Mouse (Mus musculus): ENCODE measurements around the gene 1700080E11Rik. TPM values are rescaled to one million over a fixed set of nuclear protein-coding genes. Genes with fewer than 3 reads are reported as not detected.
"Not testable (repeated sequence)": the region's sequence is repeated elsewhere in the genome, so short reads cannot be mapped to it uniquely, and the experiment has no call there.

Gene 1700080E11Rik
- total and polyA plus RNA-seq, 3 experiments = not detected

DNA sequence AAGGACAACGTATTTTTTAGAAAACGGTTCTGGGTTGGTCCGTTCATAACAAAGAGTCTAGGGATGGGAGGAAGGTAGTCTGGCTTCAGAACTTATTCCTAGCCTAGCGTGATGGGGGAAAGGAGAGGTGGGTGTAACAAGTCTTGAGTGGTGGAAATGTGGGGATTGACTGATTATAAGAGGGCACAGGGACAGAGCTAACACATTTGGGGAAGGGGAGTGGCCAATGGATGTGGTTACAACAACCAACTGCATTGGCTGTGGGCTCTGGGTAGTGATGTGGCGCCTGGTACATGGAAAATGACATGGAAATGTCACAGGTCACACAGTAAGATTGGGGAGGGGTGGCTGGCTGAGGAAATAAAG is 12.9 kb downstream of the 1700080E11Rik start:
- Histone ChIP-seq H3K4me1 (ENCODE audit: control insufficient read depth, insufficient read depth, low read length) (peaks cover 4% of the 10 kb centered on the region), H3K27me3 (ENCODE audit: control insufficient read depth, insufficient read depth, low read length) (no peaks in the 10 kb centered on the region), H3K9ac (ENCODE audit: low read depth, low read length) (peak overlapping the region; percentile 14; the same call in 1 of the 2 replicates)

DNA sequence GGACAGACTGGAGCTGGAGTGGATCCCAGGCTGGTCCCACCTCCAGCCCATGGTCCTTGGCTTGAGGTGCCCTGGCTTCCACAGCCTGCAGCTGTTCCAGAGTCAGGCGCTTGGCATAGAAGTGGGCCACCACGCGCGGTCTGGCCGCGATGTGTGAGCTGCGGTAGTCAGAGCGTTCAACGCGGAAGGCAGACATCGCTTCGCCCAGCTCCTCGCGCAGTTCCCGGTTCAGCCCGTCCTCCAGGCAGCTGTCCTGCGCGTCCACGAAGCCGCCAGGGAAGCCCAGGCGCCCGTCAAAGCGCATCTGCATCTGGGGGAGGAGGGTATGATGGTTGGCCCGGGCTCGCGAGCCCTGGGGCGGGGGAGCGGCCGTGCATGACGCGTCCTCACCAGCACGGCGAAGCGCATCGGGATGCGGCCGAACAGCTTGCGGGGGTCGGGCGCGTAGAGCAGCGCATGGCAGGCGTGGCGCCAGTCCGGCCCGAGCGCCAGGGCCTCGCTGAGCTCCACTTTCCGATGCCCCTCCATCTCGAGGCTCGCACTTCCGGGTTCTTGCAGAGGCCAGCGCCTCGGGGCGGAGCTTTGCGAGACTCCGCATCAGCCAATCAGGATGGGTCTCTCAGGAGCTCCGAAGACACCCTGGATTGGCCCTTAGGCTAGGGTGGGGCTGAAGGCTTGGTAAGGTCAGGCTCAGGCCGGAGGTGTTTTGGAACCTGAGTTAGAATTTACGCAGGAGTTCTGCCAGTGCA is 13.5 kb downstream of the 1700080E11Rik start, which contains the start of gene Nudt16:
Gene Nudt16, minus strand, starts transcription at position 572 of the 749 bp plus-strand sequence.
- Histone ChIP-seq H3K79me2 (replicated peaks; ENCODE audit: control insufficient read depth, insufficient read depth, low read length) (no peaks in the 10 kb centered on the region), H3K36me3 (ENCODE audit: control insufficient read depth, insufficient read depth, low read length) (no peaks in the 10 kb centered on the region), H3K27ac (peak within 1 kb of the TSS; percentile 83), H3K4me3 (peak within 1 kb of the TSS; percentile 81), H3K9ac (ENCODE audit: low read depth, low read length) (peak within 1 kb of the TSS; percentile 72), H3K4me1 (ENCODE audit: control insufficient read depth, insufficient read depth, low read length) (peaks cover 4% of the 10 kb centered on the region), H3K27me3 (ENCODE audit: control insufficient read depth, insufficient read depth, low read length) (no peaks in the 10 kb centered on the region)
- intact Hi-C loops (cut with DNase I) = loop anchor here (5.0 to 10.0 kb wide), 3 partner anchors 79 to 363 kb away; partner anchors contain the start of genes Aste1, Mrpl3 and Nek11
- under 1% methylated on average over 60 of the region's 60 CpGs for WGBS
- TF ChIP-seq EP300 (IDR thresholded peaks at IDR 0.05; ENCODE audit: insufficient read depth, low read depth, low read length) (0 out of 2 replicates have a peak, but pooled peaks have one; percentile 19), POLR2A (IDR thresholded peaks at IDR 0.05; ENCODE audit: insufficient read depth, low read depth, low read length) (peak; percentile 71), CTCF (IDR thresholded peaks at IDR 0.05) (no peak)
- peak; percentile 91 to 95 for DNase-seq

More for the DNA sequence above, 12.9 kb downstream of the 1700080E11Rik start:
- WGBS = 25% methylated on average over 5 of the region's 5 CpGs
- H3K4me3 ChIP-seq = peak overlapping the region; percentile 81
- no peaks in the 10 kb centered on the region for H3K79me2 ChIP-seq (replicated peaks; ENCODE audit: control insufficient read depth, insufficient read depth, low read length)
- intact Hi-C loops (cut with DNase I) = loop anchor here (5.0 to 10.0 kb wide), 3 partner anchors 80 to 363 kb away; partner anchors contain the start of genes Aste1, Mrpl3 and Nek11
- peak overlapping the region; percentile 83 for H3K27ac ChIP-seq
- no peaks in the 10 kb centered on the region for H3K36me3 ChIP-seq (ENCODE audit: control insufficient read depth, insufficient read depth, low read length)
- TF ChIP-seq EP300 (IDR thresholded peaks at IDR 0.05; ENCODE audit: insufficient read depth, low read depth, low read length) = no peak
- no peak for TF ChIP-seq CTCF (IDR thresholded peaks at IDR 0.05)
- TF ChIP-seq POLR2A (IDR thresholded peaks at IDR 0.05; ENCODE audit: insufficient read depth, low read depth, low read length) = no peak
- DNase-seq = no peak

DNA sequence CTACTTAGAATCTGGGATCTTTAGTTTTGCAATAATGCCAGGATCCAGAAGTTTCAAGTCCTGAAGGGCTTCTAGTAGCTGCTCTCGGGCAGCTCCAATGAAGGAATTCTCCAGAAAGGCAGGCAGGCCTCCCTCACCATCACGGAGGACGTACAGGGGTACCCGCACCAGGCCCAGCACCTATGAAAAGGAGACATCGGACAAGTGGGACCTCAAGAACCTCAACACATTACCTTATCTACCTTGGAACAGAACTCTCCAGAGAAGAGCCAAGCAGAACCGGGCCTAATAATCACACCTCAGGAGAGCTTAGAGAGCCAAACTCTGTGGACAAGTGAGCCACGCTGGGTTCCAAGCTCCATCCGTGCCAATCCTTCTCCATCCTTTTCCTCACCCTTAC is 14.6 kb downstream of the 1700080E11Rik start:
- DNase-seq = no peak
- H3K4me3 ChIP-seq = no peak overlapping the region
- H3K27ac ChIP-seq = no peak overlapping the region
- intact Hi-C loops (cut with DNase I) = loop anchor here (5.0 to 10.0 kb wide), 3 partner anchors 78 to 364 kb away; partner anchors contain the start of genes Aste1, Mrpl3 and Nek11
- H3K36me3 ChIP-seq (ENCODE audit: control insufficient read depth, insufficient read depth, low read length) = no peaks in the 10 kb centered on the region
- 97% methylated on average over 8 of the region's 8 CpGs for WGBS
- no peak overlapping the region for H3K9ac ChIP-seq (ENCODE audit: low read depth, low read length)
- H3K4me1 ChIP-seq (ENCODE audit: control insufficient read depth, insufficient read depth, low read length) = peaks cover 4% of the 10 kb centered on the region
- H3K27me3 ChIP-seq (ENCODE audit: control insufficient read depth, insufficient read depth, low read length) = no peaks in the 10 kb centered on the region
- H3K79me2 ChIP-seq (replicated peaks; ENCODE audit: control insufficient read depth, insufficient read depth, low read length) = no peaks in the 10 kb centered on the region
- TF ChIP-seq EP300 (IDR thresholded peaks at IDR 0.05; ENCODE audit: insufficient read depth, low read depth, low read length) = no peak
- TF ChIP-seq CTCF (IDR thresholded peaks at IDR 0.05) = no peak
- no peak for TF ChIP-seq POLR2A (IDR thresholded peaks at IDR 0.05; ENCODE audit: insufficient read depth, low read depth, low read length)

DNA sequence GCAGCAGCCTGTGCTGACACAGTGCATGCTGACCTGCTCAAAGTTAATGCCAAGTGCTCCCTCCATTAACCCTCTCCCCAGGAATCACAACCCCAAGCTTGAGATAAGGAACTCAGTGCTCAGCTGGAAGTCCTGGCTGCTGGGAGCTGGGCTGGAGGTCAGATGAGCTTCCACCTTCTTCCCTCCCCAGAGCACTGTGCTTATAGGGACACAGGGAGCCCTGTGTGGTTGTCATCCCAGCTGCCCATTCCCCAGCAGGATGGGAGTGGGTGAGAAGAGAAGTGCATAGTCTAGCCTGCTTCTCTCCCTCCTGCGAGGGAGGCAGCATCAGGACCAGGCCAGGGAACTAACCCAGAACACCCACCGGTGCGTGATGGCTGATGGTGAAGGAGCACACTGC is 19.7 kb downstream of the 1700080E11Rik start:
- WGBS = 45% methylated on average over 3 of the region's 3 CpGs
- H3K27me3 ChIP-seq (ENCODE audit: control insufficient read depth, insufficient read depth, low read length) = not testable (repeated sequence)
- intact Hi-C loops (cut with DNase I) = loop anchor here (5.0 kb wide), 1 partner anchor 48 kb away; no protein-coding TSS in a partner anchor

DNA sequence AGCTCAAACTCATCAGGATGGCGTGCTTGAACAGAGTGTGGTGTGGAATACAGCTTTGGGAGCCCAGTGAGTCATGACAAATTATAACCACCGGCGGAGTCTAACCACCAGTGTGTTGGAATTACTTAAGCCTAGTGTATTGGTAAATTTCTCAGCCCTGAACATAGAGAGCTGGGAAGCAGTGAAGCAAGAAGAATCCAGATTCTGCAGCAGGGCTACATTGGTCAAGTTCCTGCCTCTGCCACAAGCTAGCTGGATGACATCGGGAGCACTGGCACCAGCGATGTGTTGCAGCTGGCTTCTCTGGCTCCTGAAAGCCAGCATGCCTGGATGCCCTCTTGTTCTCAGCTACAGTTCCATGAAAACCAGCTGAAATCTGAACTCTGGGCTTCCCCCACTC is 41.0 kb downstream of the 1700080E11Rik start:
- no peak for TF ChIP-seq EP300 (IDR thresholded peaks at IDR 0.05; ENCODE audit: insufficient read depth, low read depth, low read length)
- TF ChIP-seq POLR2A (IDR thresholded peaks at IDR 0.05; ENCODE audit: insufficient read depth, low read depth, low read length) = no peak
- no peak for TF ChIP-seq CTCF (IDR thresholded peaks at IDR 0.05)
- H3K4me3 ChIP-seq = no peak overlapping the region
- no peaks in the 10 kb centered on the region for H3K27me3 ChIP-seq (ENCODE audit: control insufficient read depth, insufficient read depth, low read length)
- no peaks in the 10 kb centered on the region for H3K79me2 ChIP-seq (replicated peaks; ENCODE audit: control insufficient read depth, insufficient read depth, low read length)
- H3K4me1 ChIP-seq (ENCODE audit: control insufficient read depth, insufficient read depth, low read length) = no peaks in the 10 kb centered on the region
- intact Hi-C loops (cut with DNase I) = no loop called here
- no peak overlapping the region for H3K27ac ChIP-seq
- no peak overlapping the region for H3K9ac ChIP-seq (ENCODE audit: low read depth, low read length)
- no peaks in the 10 kb centered on the region for H3K36me3 ChIP-seq (ENCODE audit: control insufficient read depth, insufficient read depth, low read length)
- DNase-seq = no peak
- 88% methylated on average over 5 of the region's 5 CpGs for WGBS

More for the DNA sequence above, 19.7 kb downstream of the 1700080E11Rik start:
- DNase-seq; H3K36me3 ChIP-seq (ENCODE audit: control insufficient read depth, insufficient read depth, low read length); H3K4me1 ChIP-seq (ENCODE audit: control insufficient read depth, insufficient read depth, low read length); H3K9ac ChIP-seq (ENCODE audit: low read depth, low read length); H3K4me3 ChIP-seq; H3K27ac ChIP-seq; H3K79me2 ChIP-seq (replicated peaks; ENCODE audit: control insufficient read depth, insufficient read depth, low read length): not testable (repeated sequence)

DNA sequence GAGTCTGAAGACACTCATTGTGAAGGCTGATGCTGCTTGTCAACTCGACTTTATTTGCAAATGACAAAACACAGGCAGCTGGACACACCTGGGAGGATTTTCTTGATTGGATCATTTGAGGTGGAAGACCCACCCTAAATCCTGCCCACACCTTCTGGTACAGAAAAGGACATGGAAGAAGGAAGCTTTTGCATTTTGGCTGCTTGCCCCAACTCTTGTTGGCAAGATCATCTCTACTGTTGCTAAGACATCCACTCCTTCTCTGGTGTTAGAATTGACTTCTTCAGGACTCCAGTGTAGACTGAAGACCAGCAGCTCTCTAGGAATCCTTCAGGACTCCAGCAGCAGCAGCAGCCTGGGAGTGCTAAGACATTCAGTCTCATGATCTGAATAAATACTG is 43.0 kb downstream of the 1700080E11Rik start:
- Histone ChIP-seq H3K79me2 (replicated peaks; ENCODE audit: control insufficient read depth, insufficient read depth, low read length) (no peaks in the 10 kb centered on the region), H3K27ac (no peak overlapping the region), H3K9ac (ENCODE audit: low read depth, low read length) (no peak overlapping the region), H3K27me3 (ENCODE audit: control insufficient read depth, insufficient read depth, low read length) (no peaks in the 10 kb centered on the region), H3K36me3 (ENCODE audit: control insufficient read depth, insufficient read depth, low read length) (no peaks in the 10 kb centered on the region), H3K4me3 (no peak overlapping the region), H3K4me1 (ENCODE audit: control insufficient read depth, insufficient read depth, low read length) (no peaks in the 10 kb centered on the region)
- DNase-seq = no peak
- intact Hi-C loops (cut with DNase I) = no loop called here
- TF ChIP-seq EP300 (IDR thresholded peaks at IDR 0.05; ENCODE audit: insufficient read depth, low read depth, low read length) (no peak), POLR2A (IDR thresholded peaks at IDR 0.05; ENCODE audit: insufficient read depth, low read depth, low read length) (no peak), CTCF (IDR thresholded peaks at IDR 0.05) (no peak)
- 47% methylated on average over 1 of the region's 1 CpGs for WGBS
